Mouse (Mus musculus): ENCODE data around the gene Aasdhppt. TPM values are rescaled to one million over a fixed set of nuclear protein-coding genes. Genes with fewer than 3 reads are reported as not detected.

The Aasdhppt gene
- polyA plus RNA-seq (2012) = 0.11 and 0.15 TPM in 2 replicates

- H3K9me3 ChIP-seq (ENCODE audit: control insufficient read depth, low read length) = no peaks in the 10 kb centered on the region
- peak within 1 kb of the TSS; percentile 85 for H3K4me3 ChIP-seq (replicated peaks)
- no peaks in the 10 kb centered on the region for H3K27me3 ChIP-seq (ENCODE audit: control insufficient read depth)
- H3K4me1 ChIP-seq (ENCODE audit: control insufficient read depth) = peaks cover 41% of the 10 kb centered on the region
- H3K36me3 ChIP-seq (ENCODE audit: control insufficient read depth) = peaks cover 11% of the 10 kb centered on the region
- TF ChIP-seq GATA1 (IDR thresholded peaks at IDR 0.05; ENCODE audit: low read length) (no peak), TAL1 (IDR thresholded peaks at IDR 0.05; ENCODE audit: low read length) (no peak)
Observed at GRCm38 (mm10) chr9:4309351-4310085, at the start of gene Aasdhppt, which contains the start of gene Kbtbd3. Gene Aasdhppt, minus strand, starts transcription at chr9:4309471. Gene Kbtbd3, plus strand, starts transcription at chr9:4309833.

- Histone ChIP-seq H3K4me1 (ENCODE audit: control insufficient read depth) (no peaks in the 10 kb centered on the region), H3K36me3 (ENCODE audit: control insufficient read depth) (no peaks in the 10 kb centered on the region), H3K4me3 (replicated peaks) (no peak overlapping the region), H3K27me3 (ENCODE audit: control insufficient read depth) (no peaks in the 10 kb centered on the region), H3K9me3 (ENCODE audit: control insufficient read depth, low read length) (no peaks in the 10 kb centered on the region)
- TF ChIP-seq TAL1 (IDR thresholded peaks at IDR 0.05; ENCODE audit: low read length) (no peak), GATA1 (IDR thresholded peaks at IDR 0.05; ENCODE audit: low read length) (no peak)
Observed at GRCm38 (mm10) chr9:4353163-4353562, 43.9 kb upstream of the Aasdhppt start.

GRCm38 (mm10) chr9:4318939-4319721 is 9.9 kb upstream of the Aasdhppt start:
- no peak overlapping the region for H3K4me3 ChIP-seq (replicated peaks)
- TF ChIP-seq GATA1 (IDR thresholded peaks at IDR 0.05; ENCODE audit: low read length) (no peak), TAL1 (IDR thresholded peaks at IDR 0.05; ENCODE audit: low read length) (no peak)
- no peaks in the 10 kb centered on the region for H3K9me3 ChIP-seq (ENCODE audit: control insufficient read depth, low read length)
- H3K36me3 ChIP-seq (ENCODE audit: control insufficient read depth) = peaks cover 2% of the 10 kb centered on the region
- H3K4me1 ChIP-seq (ENCODE audit: control insufficient read depth) = no peaks in the 10 kb centered on the region
- no peaks in the 10 kb centered on the region for H3K27me3 ChIP-seq (ENCODE audit: control insufficient read depth)

- Histone ChIP-seq H3K4me3 (replicated peaks) (no peak overlapping the region), H3K27me3 (ENCODE audit: control insufficient read depth) (no peaks in the 10 kb centered on the region), H3K36me3 (ENCODE audit: control insufficient read depth) (peaks cover 2% of the 10 kb centered on the region), H3K4me1 (ENCODE audit: control insufficient read depth) (peaks cover 11% of the 10 kb centered on the region), H3K9me3 (ENCODE audit: control insufficient read depth, low read length) (no peaks in the 10 kb centered on the region)
- TF ChIP-seq GATA1 (IDR thresholded peaks at IDR 0.05; ENCODE audit: low read length) (no peak), TAL1 (IDR thresholded peaks at IDR 0.05; ENCODE audit: low read length) (no peak)
Observed at GRCm38 (mm10) chr9:4315746-4316145, 6.5 kb upstream of the Aasdhppt start.

GRCm38 (mm10) chr9:4313946-4314345 is 4.7 kb upstream of the Aasdhppt start:
- no peak for TF ChIP-seq TAL1 (IDR thresholded peaks at IDR 0.05; ENCODE audit: low read length)
- no peak for TF ChIP-seq GATA1 (IDR thresholded peaks at IDR 0.05; ENCODE audit: low read length)
- Histone ChIP-seq H3K27me3 (ENCODE audit: control insufficient read depth) (no peaks in the 10 kb centered on the region), H3K36me3 (ENCODE audit: control insufficient read depth) (peaks cover 2% of the 10 kb centered on the region), H3K4me1 (ENCODE audit: control insufficient read depth) (peaks cover 24% of the 10 kb centered on the region), H3K4me3 (replicated peaks) (no peak overlapping the region), H3K9me3 (ENCODE audit: control insufficient read depth, low read length) (no peaks in the 10 kb centered on the region)

- TF ChIP-seq GATA1 (IDR thresholded peaks at IDR 0.05; ENCODE audit: low read length) (no peak), TAL1 (IDR thresholded peaks at IDR 0.05; ENCODE audit: low read length) (no peak)
- no peaks in the 10 kb centered on the region for H3K27me3 ChIP-seq (ENCODE audit: control insufficient read depth)
- no peaks in the 10 kb centered on the region for H3K9me3 ChIP-seq (ENCODE audit: control insufficient read depth, low read length)
- peaks cover 6% of the 10 kb centered on the region; the same call in 1 of the 2 replicates for H3K36me3 ChIP-seq (ENCODE audit: control insufficient read depth)
- H3K4me3 ChIP-seq (replicated peaks) = peak overlapping the region; percentile 85
- peaks cover 41% of the 10 kb centered on the region for H3K4me1 ChIP-seq (ENCODE audit: control insufficient read depth)
Observed at GRCm38 (mm10) chr9:4311162-4311561, 1.9 kb upstream of the Aasdhppt start.

- Histone ChIP-seq H3K4me1 (ENCODE audit: control insufficient read depth) (peaks cover 41% of the 10 kb centered on the region), H3K9me3 (ENCODE audit: control insufficient read depth, low read length) (no peaks in the 10 kb centered on the region), H3K36me3 (ENCODE audit: control insufficient read depth) (peaks cover 8% of the 10 kb centered on the region), H3K4me3 (replicated peaks) (peak overlapping the region; percentile 85), H3K27me3 (ENCODE audit: control insufficient read depth) (no peaks in the 10 kb centered on the region)
- TF ChIP-seq TAL1 (IDR thresholded peaks at IDR 0.05; ENCODE audit: low read length) (no peak), GATA1 (IDR thresholded peaks at IDR 0.05; ENCODE audit: low read length) (no peak)
Observed at GRCm38 (mm10) chr9:4310706-4311105, 1.4 kb upstream of the Aasdhppt start.

- Histone ChIP-seq H3K4me3 (replicated peaks) (peak overlapping the region; percentile 85), H3K9me3 (ENCODE audit: control insufficient read depth, low read length) (no peaks in the 10 kb centered on the region), H3K36me3 (ENCODE audit: control insufficient read depth) (peaks cover 9% of the 10 kb centered on the region), H3K4me1 (ENCODE audit: control insufficient read depth) (peaks cover 41% of the 10 kb centered on the region), H3K27me3 (ENCODE audit: control insufficient read depth) (no peaks in the 10 kb centered on the region)
- TF ChIP-seq TAL1 (IDR thresholded peaks at IDR 0.05; ENCODE audit: low read length) (no peak), GATA1 (IDR thresholded peaks at IDR 0.05; ENCODE audit: low read length) (no peak)
Observed at GRCm38 (mm10) chr9:4308628-4309350, 482 bp downstream of the Aasdhppt start.
